Mouse (Mus musculus): ENCODE measurements around the gene Hdac9. TPM values are rescaled to one million over a fixed set of nuclear protein-coding genes. Genes with fewer than 3 reads are reported as not detected.
A peak's percentile ranks its signal among the peaks of the same experiment; 100 is the strongest.

Gene Hdac9
- polyA plus RNA-seq, 1 experiment from 2014 or later: 11.4 TPM

GRCm38 (mm10) chr12:34142743-34143142, 774.2 kb downstream of the Hdac9 start:
- Histone ChIP-seq H3K4me1 (no peaks in the 10 kb centered on the region), H3K9me3 (replicated peaks) (no peaks in the 10 kb centered on the region), H3K4me3 (replicated peaks) (no peak overlapping the region), H3K36me3 (no peaks in the 10 kb centered on the region), H3K4me2 (no peak overlapping the region), H3K9ac (replicated peaks) (no peak overlapping the region), H3K27me3 (replicated peaks) (no peaks in the 10 kb centered on the region), H3K27ac (replicated peaks) (no peak overlapping the region)
- no peak for ATAC-seq (ENCODE audit: low FRiP score)
- WGBS: 93% methylated on average over 2 of the region's 2 CpGs

GRCm38 (mm10) chr12:34113336-34113735, 803.6 kb downstream of the Hdac9 start:
- 39% methylated on average over 1 of the region's 1 CpGs for WGBS
- ATAC-seq (ENCODE audit: low FRiP score): no peak

GRCm38 (mm10) chr12:34092953-34093352, 823.9 kb downstream of the Hdac9 start:
- WGBS: 78% methylated on average over 4 of the region's 4 CpGs
- ATAC-seq (ENCODE audit: low FRiP score): no peak

More at GRCm38 (mm10) chr12:34113336-34113735, 803.6 kb downstream of the Hdac9 start:
- H3K4me1 ChIP-seq: no peaks in the 10 kb centered on the region
- H3K9me3 ChIP-seq (replicated peaks): no peaks in the 10 kb centered on the region
- H3K9ac ChIP-seq (replicated peaks): no peak overlapping the region
- no peaks in the 10 kb centered on the region for H3K27me3 ChIP-seq (replicated peaks)
- no peak overlapping the region for H3K4me2 ChIP-seq
- no peak overlapping the region for H3K27ac ChIP-seq (replicated peaks)
- H3K4me3 ChIP-seq (replicated peaks): no peak overlapping the region
- H3K36me3 ChIP-seq: no peaks in the 10 kb centered on the region

DNA sequence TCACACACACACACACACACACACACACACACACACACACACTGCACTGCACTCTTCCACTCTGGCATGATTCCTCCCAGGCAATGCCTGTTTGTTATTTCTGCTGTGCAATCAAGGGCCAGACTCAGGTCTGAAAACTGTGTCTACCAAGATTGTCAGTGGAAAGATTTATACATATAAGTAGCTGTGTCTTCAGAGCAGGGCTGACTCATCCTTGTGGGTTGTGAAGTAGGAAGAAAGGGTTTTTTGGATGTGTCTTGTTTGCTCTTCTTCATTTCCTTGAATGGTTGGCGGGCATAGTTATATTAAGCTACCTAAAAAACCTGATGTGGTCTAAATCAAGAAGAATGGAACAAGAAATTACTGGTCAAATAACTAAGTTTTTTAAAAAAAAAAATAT, 825.0 kb downstream of the Hdac9 start:
- Histone ChIP-seq H3K4me1 (no peaks in the 10 kb centered on the region), H3K9me3 (replicated peaks) (no peaks in the 10 kb centered on the region), H3K4me3 (replicated peaks) (no peak overlapping the region), H3K9ac (replicated peaks) (no peak overlapping the region), H3K27me3 (replicated peaks) (no peaks in the 10 kb centered on the region), H3K4me2 (no peak overlapping the region), H3K27ac (replicated peaks) (no peak overlapping the region), H3K36me3 (no peaks in the 10 kb centered on the region)
- 90% methylated on average over 1 of the region's 1 CpGs for WGBS
- no peak for ATAC-seq (ENCODE audit: low FRiP score)

More at GRCm38 (mm10) chr12:34092953-34093352, 823.9 kb downstream of the Hdac9 start:
- Histone ChIP-seq H3K4me1 (no peaks in the 10 kb centered on the region), H3K4me3 (replicated peaks) (no peak overlapping the region), H3K36me3 (no peaks in the 10 kb centered on the region), H3K9me3 (replicated peaks) (no peaks in the 10 kb centered on the region), H3K27ac (replicated peaks) (no peak overlapping the region), H3K9ac (replicated peaks) (no peak overlapping the region), H3K27me3 (replicated peaks) (no peaks in the 10 kb centered on the region), H3K4me2 (no peak overlapping the region)

GRCm38 (mm10) chr12:34087292-34087942, 829.5 kb downstream of the Hdac9 start:
- Histone ChIP-seq H3K9ac (replicated peaks) (no peak overlapping the region), H3K4me2 (no peak overlapping the region), H3K4me3 (replicated peaks) (no peak overlapping the region), H3K9me3 (replicated peaks) (no peaks in the 10 kb centered on the region), H3K36me3 (no peaks in the 10 kb centered on the region), H3K27ac (replicated peaks) (no peak overlapping the region), H3K27me3 (replicated peaks) (no peaks in the 10 kb centered on the region), H3K4me1 (no peaks in the 10 kb centered on the region)
- 86% methylated on average over 2 of the region's 2 CpGs for WGBS
- ATAC-seq (ENCODE audit: low FRiP score): no peak

DNA sequence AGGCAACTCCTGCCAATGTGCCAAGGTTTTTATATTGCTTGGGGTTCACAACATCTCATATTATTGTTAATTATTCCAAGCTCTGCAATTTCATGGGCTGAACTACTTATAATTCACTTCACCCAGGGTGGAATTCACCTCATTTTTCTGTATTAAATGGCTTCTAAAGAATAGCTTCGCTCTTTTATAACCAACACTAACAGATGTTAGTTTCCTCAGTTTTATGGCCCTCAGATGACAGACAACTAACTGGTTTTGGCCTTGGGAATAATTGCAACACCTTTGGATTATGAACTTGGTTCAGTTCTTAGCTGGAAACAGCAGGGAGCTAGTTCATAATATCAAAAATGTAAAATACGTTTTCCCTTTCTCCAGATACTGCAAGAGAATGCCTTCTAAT, 839.9 kb downstream of the Hdac9 start:
- WGBS: 56% methylated on average over 2 of the region's 2 CpGs
- H3K9me3 ChIP-seq (replicated peaks): no peaks in the 10 kb centered on the region
- peak; percentile 38; the same call in 1 of the 2 replicates for ATAC-seq (ENCODE audit: low FRiP score)
- no peaks in the 10 kb centered on the region for H3K36me3 ChIP-seq
- H3K4me1 ChIP-seq: no peaks in the 10 kb centered on the region
- no peak overlapping the region for H3K4me2 ChIP-seq
- H3K9ac ChIP-seq (replicated peaks): no peak overlapping the region
- no peak overlapping the region for H3K27ac ChIP-seq (replicated peaks)
- H3K4me3 ChIP-seq (replicated peaks): no peak overlapping the region
- no peaks in the 10 kb centered on the region for H3K27me3 ChIP-seq (replicated peaks)

GRCm38 (mm10) chr12:34075805-34076509, 840.9 kb downstream of the Hdac9 start:
- no peak overlapping the region for H3K4me3 ChIP-seq (replicated peaks)
- H3K9me3 ChIP-seq (replicated peaks): no peaks in the 10 kb centered on the region
- H3K27ac ChIP-seq (replicated peaks): no peak overlapping the region
- H3K4me1 ChIP-seq: no peaks in the 10 kb centered on the region
- no peaks in the 10 kb centered on the region for H3K36me3 ChIP-seq
- no peak overlapping the region for H3K9ac ChIP-seq (replicated peaks)
- ATAC-seq (ENCODE audit: low FRiP score): no peak
- no peaks in the 10 kb centered on the region for H3K27me3 ChIP-seq (replicated peaks)
- no peak overlapping the region for H3K4me2 ChIP-seq
- 89% methylated on average over 9 of the region's 9 CpGs for WGBS

- 85% methylated on average over 5 of the region's 5 CpGs for WGBS
- Histone ChIP-seq H3K27me3 (replicated peaks) (no peaks in the 10 kb centered on the region), H3K4me3 (replicated peaks) (no peak overlapping the region), H3K9ac (replicated peaks) (no peak overlapping the region), H3K4me2 (no peak overlapping the region), H3K9me3 (replicated peaks) (no peaks in the 10 kb centered on the region), H3K36me3 (no peaks in the 10 kb centered on the region), H3K27ac (replicated peaks) (no peak overlapping the region), H3K4me1 (no peaks in the 10 kb centered on the region)
- no peak for ATAC-seq (ENCODE audit: low FRiP score)
Measured at GRCm38 (mm10) chr12:34052508-34052907, 864.4 kb downstream of the Hdac9 start.

DNA sequence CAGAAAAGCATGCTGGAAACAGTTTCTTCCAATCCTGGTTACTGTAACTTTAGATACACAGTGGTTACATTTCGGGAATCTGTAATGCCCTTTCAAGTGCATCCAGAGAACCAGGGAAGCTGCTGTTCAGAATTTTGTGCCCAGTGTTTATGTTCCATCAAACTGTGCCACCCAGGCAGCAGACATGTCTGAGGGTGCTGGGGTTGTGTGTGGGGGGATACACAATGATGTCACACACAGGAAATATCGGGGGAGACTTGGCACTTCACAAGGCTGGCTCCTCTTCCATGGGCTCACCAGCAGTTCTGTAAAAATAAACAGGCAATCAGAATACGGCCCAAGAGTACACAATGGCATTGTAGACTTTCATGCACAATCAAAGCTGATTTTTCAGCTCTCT, 864.9 kb downstream of the Hdac9 start:
- Histone ChIP-seq H3K4me3 (replicated peaks) (no peak overlapping the region), H3K4me1 (no peaks in the 10 kb centered on the region), H3K36me3 (no peaks in the 10 kb centered on the region), H3K9me3 (replicated peaks) (no peaks in the 10 kb centered on the region), H3K27me3 (replicated peaks) (no peaks in the 10 kb centered on the region), H3K4me2 (no peak overlapping the region), H3K27ac (replicated peaks) (no peak overlapping the region), H3K9ac (replicated peaks) (no peak overlapping the region)
- 84% methylated on average over 3 of the region's 3 CpGs for WGBS
- ATAC-seq (ENCODE audit: low FRiP score): no peak

DNA sequence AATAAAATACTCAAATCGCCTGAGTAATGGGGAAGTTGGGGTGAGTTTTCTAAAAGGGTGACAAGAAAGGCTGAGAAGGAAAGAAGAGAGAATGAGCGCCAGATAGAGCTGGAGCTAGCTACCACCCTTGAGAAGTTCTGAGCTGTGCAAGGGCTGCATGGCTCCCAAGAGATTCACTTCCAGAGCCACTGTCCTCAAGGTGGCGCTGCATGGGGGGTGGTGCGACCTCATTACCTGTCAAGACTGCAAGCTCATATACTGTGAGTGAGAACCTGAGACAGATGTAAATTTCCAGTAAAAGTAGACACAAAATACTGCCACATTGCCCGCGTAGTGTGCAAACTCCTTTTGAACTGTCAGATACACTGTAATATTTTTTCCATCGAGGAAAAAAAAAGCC, 865.8 kb downstream of the Hdac9 start:
- no peak overlapping the region for H3K4me2 ChIP-seq
- H3K27ac ChIP-seq (replicated peaks): no peak overlapping the region
- whole genome bisulfite sequencing: 59% methylated on average over 7 of the region's 7 CpGs
- no peaks in the 10 kb centered on the region for H3K9me3 ChIP-seq (replicated peaks)
- H3K9ac ChIP-seq (replicated peaks): no peak overlapping the region
- no peaks in the 10 kb centered on the region for H3K27me3 ChIP-seq (replicated peaks)
- ATAC-seq (ENCODE audit: low FRiP score): no peak
- no peaks in the 10 kb centered on the region for H3K4me1 ChIP-seq
- H3K36me3 ChIP-seq: no peaks in the 10 kb centered on the region
- no peak overlapping the region for H3K4me3 ChIP-seq (replicated peaks)

GRCm38 (mm10) chr12:34040949-34041348, 875.9 kb downstream of the Hdac9 start:
- no peaks in the 10 kb centered on the region for H3K4me1 ChIP-seq
- no peaks in the 10 kb centered on the region for H3K9me3 ChIP-seq (replicated peaks)
- no peak overlapping the region for H3K4me3 ChIP-seq (replicated peaks)
- 83% methylated on average over 6 of the region's 6 CpGs for WGBS
- no peak overlapping the region for H3K9ac ChIP-seq (replicated peaks)
- no peaks in the 10 kb centered on the region for H3K36me3 ChIP-seq
- H3K4me2 ChIP-seq: no peak overlapping the region
- H3K27me3 ChIP-seq (replicated peaks): no peaks in the 10 kb centered on the region
- ATAC-seq (ENCODE audit: low FRiP score): no peak
- H3K27ac ChIP-seq (replicated peaks): no peak overlapping the region

DNA sequence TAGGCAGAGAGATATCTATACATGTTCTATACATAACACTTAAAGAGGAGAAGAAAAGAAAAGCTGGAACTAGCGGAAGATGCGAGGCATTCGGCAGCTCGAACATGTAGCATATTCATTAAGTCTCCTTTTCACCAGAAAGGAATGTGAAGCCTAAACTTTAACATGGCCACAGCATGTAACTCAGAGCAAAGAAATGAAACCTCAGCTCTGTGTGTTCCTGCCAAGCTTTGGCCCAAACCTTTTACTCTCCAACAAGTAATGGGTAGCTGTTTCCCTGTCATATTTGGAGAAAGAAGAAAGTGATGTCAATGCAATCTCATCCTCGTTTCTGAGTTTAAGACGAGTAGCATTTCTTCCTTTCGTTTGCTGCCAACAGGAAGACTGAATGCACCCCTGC, 876.8 kb downstream of the Hdac9 start:
- Histone ChIP-seq H3K9me3 (replicated peaks) (no peaks in the 10 kb centered on the region), H3K27me3 (replicated peaks) (no peaks in the 10 kb centered on the region), H3K4me3 (replicated peaks) (no peak overlapping the region), H3K4me1 (no peaks in the 10 kb centered on the region), H3K4me2 (no peak overlapping the region), H3K9ac (replicated peaks) (no peak overlapping the region), H3K36me3 (no peaks in the 10 kb centered on the region), H3K27ac (replicated peaks) (no peak overlapping the region)
- ATAC-seq (ENCODE audit: low FRiP score): no peak
- 81% methylated on average over 7 of the region's 7 CpGs for WGBS

Measured in neural tube, embryonic 15.5 days (tissue).